Mouse (Mus musculus) liver, postnatal 0 days (tissue): Measurements from ENCODE around the gene Arhgdia.

Experiments
- CTCF ChIP-seq: sonication (generic); IDR thresholded peaks from 2 replicates; pipeline ENCODE4 v1.5.1; 2016; ENCODE audit warnings: antibody characterized with exemption, low read depth
- EP300 ChIP-seq: IDR thresholded peaks from 2 replicates; pipeline ENCODE4 v1.6.1; 2016; ENCODE audit warnings: antibody characterized with exemption, low read depth, mild to moderate bottlenecking

GRCm38 (mm10) chr11:120597240-120598235 is 16.1 kb upstream of the Arhgdia start:
- TF ChIP-seq EP300, result no peak
- TF ChIP-seq CTCF, result no peak
